Mouse (Mus musculus): ENCODE results near the gene Gas1. TPM values are rescaled to one million over a fixed set of nuclear protein-coding genes. Genes with fewer than 3 reads are reported as not detected.

The Gas1 gene
- polyA plus RNA-seq, 1 experiment from 2014 or later: 3.1 TPM

- H3K27ac ChIP-seq (ENCODE audit: low read depth): no peak overlapping the region
- H3K9me3 ChIP-seq (ENCODE audit: low read length): no peaks in the 10 kb centered on the region
- 66% methylated on average over 3 of the region's 3 CpGs for WGBS (ENCODE audit: insufficient replicate concordance)
- no peak overlapping the region for H3K4me2 ChIP-seq (ENCODE audit: low read depth, low read length)
- H3K4me1 ChIP-seq (ENCODE audit: insufficient read depth): no peaks in the 10 kb centered on the region
- no peak overlapping the region for H3K9ac ChIP-seq (replicated peaks)
- TF ChIP-seq EP300 (IDR thresholded peaks at IDR 0.05; ENCODE audit: low read depth): no peak
- no peak for TF ChIP-seq CTCF (IDR thresholded peaks at IDR 0.05; ENCODE audit: low read depth)
- no peak overlapping the region for H3K4me3 ChIP-seq (ENCODE audit: low read depth, low read length)
- H3K36me3 ChIP-seq (replicated peaks; ENCODE audit: insufficient read depth, low read length): no peaks in the 10 kb centered on the region
- H3K27me3 ChIP-seq (ENCODE audit: insufficient read depth, low read length): no peaks in the 10 kb centered on the region
- ATAC-seq (no peak), DNase-seq (no peak)
Measured at GRCm38 (mm10) chr13:60148235-60148634, 28.9 kb downstream of the Gas1 start.

- H3K4me2 ChIP-seq (ENCODE audit: low read depth, low read length): no peak overlapping the region
- no peak for ATAC-seq
- H3K36me3 ChIP-seq (replicated peaks; ENCODE audit: insufficient read depth, low read length): no peaks in the 10 kb centered on the region
- WGBS (ENCODE audit: insufficient replicate concordance): 68% methylated on average over 2 of the region's 2 CpGs
- no peak overlapping the region for H3K9ac ChIP-seq (replicated peaks)
- H3K4me1 ChIP-seq (ENCODE audit: insufficient read depth): no peaks in the 10 kb centered on the region
- no peaks in the 10 kb centered on the region for H3K27me3 ChIP-seq (ENCODE audit: insufficient read depth, low read length)
- H3K9me3 ChIP-seq (ENCODE audit: low read length): no peaks in the 10 kb centered on the region
- no peak for DNase-seq
- H3K4me3 ChIP-seq (ENCODE audit: low read depth, low read length): no peak overlapping the region
- no peak for TF ChIP-seq CTCF (IDR thresholded peaks at IDR 0.05; ENCODE audit: low read depth)
- no peak for TF ChIP-seq EP300 (IDR thresholded peaks at IDR 0.05; ENCODE audit: low read depth)
- H3K27ac ChIP-seq (ENCODE audit: low read depth): no peak overlapping the region
Measured at GRCm38 (mm10) chr13:60147857-60148181, 29.3 kb downstream of the Gas1 start.

- DNase-seq (no peak), ATAC-seq (no peak)
- H3K9me3 ChIP-seq (ENCODE audit: low read length): no peaks in the 10 kb centered on the region
- no peak for TF ChIP-seq CTCF (IDR thresholded peaks at IDR 0.05; ENCODE audit: low read depth)
- no peak for TF ChIP-seq EP300 (IDR thresholded peaks at IDR 0.05; ENCODE audit: low read depth)
- H3K4me3 ChIP-seq (ENCODE audit: low read depth, low read length): no peak overlapping the region
- 12% methylated on average over 21 of the region's 21 CpGs for WGBS (ENCODE audit: insufficient replicate concordance)
- H3K9ac ChIP-seq (replicated peaks): no peak overlapping the region
- H3K27ac ChIP-seq (ENCODE audit: low read depth): no peak overlapping the region
- no peaks in the 10 kb centered on the region for H3K27me3 ChIP-seq (ENCODE audit: insufficient read depth, low read length)
- H3K4me1 ChIP-seq (ENCODE audit: insufficient read depth): no peaks in the 10 kb centered on the region
- H3K4me2 ChIP-seq (ENCODE audit: low read depth, low read length): no peak overlapping the region
- H3K36me3 ChIP-seq (replicated peaks; ENCODE audit: insufficient read depth, low read length): no peaks in the 10 kb centered on the region
Measured at GRCm38 (mm10) chr13:60146994-60147856, 29.9 kb downstream of the Gas1 start.

GRCm38 (mm10) chr13:60146231-60146630, 30.9 kb downstream of the Gas1 start:
- Histone ChIP-seq H3K9ac (replicated peaks) (no peak overlapping the region), H3K36me3 (replicated peaks; ENCODE audit: insufficient read depth, low read length) (no peaks in the 10 kb centered on the region), H3K27ac (ENCODE audit: low read depth) (no peak overlapping the region), H3K4me2 (ENCODE audit: low read depth, low read length) (no peak overlapping the region), H3K27me3 (ENCODE audit: insufficient read depth, low read length) (no peaks in the 10 kb centered on the region), H3K4me1 (ENCODE audit: insufficient read depth) (no peaks in the 10 kb centered on the region), H3K4me3 (ENCODE audit: low read depth, low read length) (no peak overlapping the region), H3K9me3 (ENCODE audit: low read length) (no peaks in the 10 kb centered on the region)
- ATAC-seq: no peak
- 62% methylated on average over 3 of the region's 3 CpGs for WGBS (ENCODE audit: insufficient replicate concordance)
- TF ChIP-seq CTCF (IDR thresholded peaks at IDR 0.05; ENCODE audit: low read depth) (no peak), EP300 (IDR thresholded peaks at IDR 0.05; ENCODE audit: low read depth) (no peak)
- DNase-seq: no peak

- 72% methylated on average over 4 of the region's 4 CpGs for WGBS (ENCODE audit: insufficient replicate concordance)
- DNase-seq (no peak), ATAC-seq (no peak)
- Histone ChIP-seq H3K9ac (replicated peaks) (no peak overlapping the region), H3K4me1 (ENCODE audit: insufficient read depth) (no peaks in the 10 kb centered on the region), H3K36me3 (replicated peaks; ENCODE audit: insufficient read depth, low read length) (no peaks in the 10 kb centered on the region), H3K27me3 (ENCODE audit: insufficient read depth, low read length) (no peaks in the 10 kb centered on the region), H3K4me3 (ENCODE audit: low read depth, low read length) (no peak overlapping the region), H3K9me3 (ENCODE audit: low read length) (no peaks in the 10 kb centered on the region), H3K27ac (ENCODE audit: low read depth) (no peak overlapping the region), H3K4me2 (ENCODE audit: low read depth, low read length) (no peak overlapping the region)
- TF ChIP-seq CTCF (IDR thresholded peaks at IDR 0.05; ENCODE audit: low read depth): no peak
- no peak for TF ChIP-seq EP300 (IDR thresholded peaks at IDR 0.05; ENCODE audit: low read depth)
Measured at GRCm38 (mm10) chr13:60136962-60137361, 40.2 kb downstream of the Gas1 start.

GRCm38 (mm10) chr13:60134439-60134799, 42.7 kb downstream of the Gas1 start:
- no peak for TF ChIP-seq CTCF (IDR thresholded peaks at IDR 0.05; ENCODE audit: low read depth)
- TF ChIP-seq EP300 (IDR thresholded peaks at IDR 0.05; ENCODE audit: low read depth): no peak

More at GRCm38 (mm10) chr13:60134439-60134799, 42.7 kb downstream of the Gas1 start:
- 81% methylated on average over 5 of the region's 5 CpGs for WGBS (ENCODE audit: insufficient replicate concordance)
- Histone ChIP-seq H3K9ac (replicated peaks) (no peak overlapping the region), H3K4me2 (ENCODE audit: low read depth, low read length) (no peak overlapping the region), H3K27me3 (ENCODE audit: insufficient read depth, low read length) (no peaks in the 10 kb centered on the region), H3K4me1 (ENCODE audit: insufficient read depth) (no peaks in the 10 kb centered on the region), H3K9me3 (ENCODE audit: low read length) (no peaks in the 10 kb centered on the region), H3K4me3 (ENCODE audit: low read depth, low read length) (no peak overlapping the region), H3K36me3 (replicated peaks; ENCODE audit: insufficient read depth, low read length) (no peaks in the 10 kb centered on the region), H3K27ac (ENCODE audit: low read depth) (no peak overlapping the region)
- DNase-seq (no peak), ATAC-seq (no peak)
